Mouse (Mus musculus): ENCODE data around the gene Ccdc124. TPM values are rescaled to one million over a fixed set of nuclear protein-coding genes. Genes with fewer than 3 reads are reported as not detected.

The Ccdc124 gene
- total RNA-seq (2015) = 32.7 and 38.9 TPM in 2 replicates
- total RNA-seq (2017) = 36.8 and 47.6 TPM in 2 replicates

DNA sequence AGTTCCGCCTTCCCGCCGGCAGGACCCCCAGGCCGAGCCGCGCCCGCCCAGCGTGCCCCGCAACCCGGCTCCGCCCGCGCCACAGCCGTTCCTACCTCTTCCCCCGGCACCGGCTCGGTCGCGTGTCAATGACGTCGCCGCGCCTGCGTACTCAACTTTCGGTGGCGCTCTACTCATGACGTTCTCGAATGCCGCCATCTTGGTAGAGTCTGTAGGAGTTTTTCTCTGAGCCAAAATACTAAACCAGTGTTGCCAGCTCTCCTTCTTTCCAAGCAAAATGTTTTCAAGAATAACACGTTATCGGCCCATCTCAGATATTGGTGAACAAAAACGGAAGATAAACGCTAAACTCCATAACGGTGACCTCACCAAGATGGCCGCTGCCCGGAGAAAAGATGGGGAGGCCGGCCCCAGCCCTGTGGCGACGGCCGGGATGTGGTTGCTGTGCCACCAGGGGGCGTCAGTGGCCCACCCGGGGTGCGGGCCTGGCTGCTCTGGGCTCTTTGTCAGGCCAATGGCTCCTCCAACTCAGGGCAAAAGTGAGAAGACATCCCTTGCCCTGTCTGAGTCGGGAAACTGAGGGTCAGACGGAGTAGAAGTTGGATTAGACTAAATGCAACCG lies at the start of gene Ccdc124:
Ccdc124 (minus strand) TSS at position 572 of the 622 bp plus-strand sequence.
- peak; percentile 93 for ATAC-seq (ENCODE audit: poor library complexity, severe bottlenecking)

DNA sequence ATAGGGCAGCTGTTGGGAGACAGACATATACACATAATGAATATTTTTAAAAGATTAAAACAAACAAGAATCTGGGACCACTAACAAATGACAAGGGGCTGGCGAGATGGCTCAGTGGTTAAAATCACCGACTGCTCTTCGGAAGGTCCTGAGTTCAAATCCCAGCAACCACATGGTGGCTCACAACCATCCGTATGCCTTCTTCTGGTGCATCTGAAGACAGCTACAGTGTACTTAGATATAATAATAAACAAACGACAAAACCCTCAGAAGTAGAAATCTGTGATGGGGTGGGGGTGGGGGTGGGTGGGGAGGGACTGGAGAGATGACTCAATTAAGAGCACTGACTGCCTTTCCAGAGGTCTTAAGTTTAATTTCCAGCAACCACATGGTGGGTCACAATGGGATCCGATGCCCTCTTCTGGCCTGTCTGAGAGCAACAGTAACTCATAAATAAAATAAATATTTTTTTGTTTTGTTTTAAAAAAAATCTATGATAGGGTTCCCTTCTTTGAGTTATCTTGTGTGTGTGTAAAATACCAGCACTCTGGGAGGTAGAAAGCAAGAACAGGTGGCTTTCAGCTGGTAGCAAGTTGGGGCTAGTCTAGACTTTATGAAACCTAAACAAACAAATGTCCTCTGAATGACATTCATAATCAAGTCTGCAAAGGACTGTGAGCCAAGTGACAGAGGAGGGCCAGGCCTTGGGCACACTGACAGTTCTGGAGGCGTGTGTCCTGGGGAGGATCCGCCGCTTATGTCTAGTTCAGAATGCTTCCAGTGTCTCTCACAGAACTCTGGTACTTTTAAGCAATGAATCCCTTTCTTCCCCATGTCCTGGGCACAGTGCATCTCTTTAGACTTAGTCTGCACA lies 46.6 kb upstream of the Ccdc124 start:
- no peak for ATAC-seq (ENCODE audit: poor library complexity, severe bottlenecking)

DNA sequence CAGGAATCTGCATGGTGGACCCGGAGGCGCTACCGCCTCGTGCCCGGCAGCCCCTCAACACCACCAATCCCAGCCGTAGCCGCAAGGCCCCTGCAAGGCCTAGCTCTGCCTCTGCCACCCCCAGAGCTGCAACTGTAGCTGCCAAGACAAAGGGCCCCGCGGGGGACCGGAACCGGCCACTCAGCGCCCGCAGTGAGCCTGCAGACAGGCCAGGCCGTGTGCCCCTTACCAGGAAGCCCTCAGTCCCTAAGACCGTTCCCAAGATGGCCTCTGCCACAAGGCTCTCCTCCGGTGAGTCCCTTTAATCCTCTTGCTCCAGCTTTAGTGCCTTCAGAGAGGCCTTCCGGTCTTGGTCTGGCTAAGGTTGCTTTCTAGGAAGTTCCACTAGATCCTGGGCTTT lies 41.0 kb upstream of the Ccdc124 start:
- ATAC-seq (ENCODE audit: poor library complexity, severe bottlenecking) = no peak

DNA sequence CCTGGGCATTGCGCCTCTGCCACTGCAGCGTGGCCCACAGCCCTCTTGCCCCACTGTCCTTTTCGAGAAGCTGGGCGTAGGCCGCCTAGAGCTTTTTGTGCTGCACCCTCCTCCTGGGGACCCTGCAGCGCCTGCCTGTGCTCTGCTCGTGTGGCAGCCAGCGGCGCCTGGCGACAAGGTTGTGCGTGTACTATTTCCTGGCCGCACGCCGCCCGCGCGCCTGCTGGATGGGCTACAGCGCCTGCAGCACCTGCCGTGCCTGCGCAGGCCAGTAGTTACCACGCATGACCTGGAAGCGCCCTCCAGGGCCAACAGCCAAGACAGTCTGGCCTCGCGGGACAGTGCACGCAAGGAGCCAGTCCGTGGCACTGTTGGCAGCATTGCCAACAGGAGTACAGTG lies 39.8 kb upstream of the Ccdc124 start:
- no peak for ATAC-seq (ENCODE audit: poor library complexity, severe bottlenecking)

DNA sequence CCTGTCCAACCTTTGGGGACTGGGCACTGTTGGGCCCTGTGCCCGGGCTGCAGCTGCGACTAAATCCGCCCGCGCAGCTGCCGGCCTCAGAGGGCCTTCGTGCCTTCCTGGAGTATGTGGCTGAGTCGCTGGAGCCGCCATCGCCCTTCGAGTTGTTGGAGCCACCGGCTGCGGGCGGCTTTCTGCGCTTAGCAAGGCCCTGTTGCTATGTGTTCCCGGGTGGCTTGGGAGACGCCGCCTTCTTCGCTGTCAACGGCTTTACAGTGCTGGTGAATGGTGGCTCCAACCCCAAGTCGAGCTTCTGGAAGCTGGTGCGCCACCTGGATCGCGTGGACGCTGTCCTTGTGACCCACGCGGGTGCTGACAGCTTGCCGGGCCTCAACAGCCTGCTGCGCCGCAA lies 39.2 kb upstream of the Ccdc124 start:
- no peak for ATAC-seq (ENCODE audit: poor library complexity, severe bottlenecking)

DNA sequence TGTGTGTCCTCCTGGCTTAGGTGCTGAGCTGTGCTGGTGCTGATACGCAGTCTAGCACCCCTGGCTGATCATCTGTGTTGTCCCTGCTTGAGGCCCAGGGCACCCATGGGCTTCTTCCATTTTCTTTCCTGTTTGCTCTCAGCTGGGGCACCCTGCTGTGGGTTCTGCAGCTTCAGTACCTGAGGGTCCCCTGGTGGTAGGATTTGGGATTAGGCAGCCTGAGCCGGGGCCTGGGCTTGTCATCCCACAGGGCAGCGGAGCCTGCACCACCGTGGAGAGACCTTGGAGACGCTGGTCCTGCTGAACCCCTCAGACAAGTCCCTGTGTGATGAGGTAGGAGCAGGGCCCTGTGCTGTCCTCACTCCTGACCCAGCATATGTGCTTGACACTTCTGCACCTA lies 37.9 kb upstream of the Ccdc124 start:
- ATAC-seq (ENCODE audit: poor library complexity, severe bottlenecking) = no peak

- ATAC-seq (ENCODE audit: poor library complexity, severe bottlenecking) = no peak
Observed at GRCm38 (mm10) chr8:70907518-70907917, 33.8 kb upstream of the Ccdc124 start.

DNA sequence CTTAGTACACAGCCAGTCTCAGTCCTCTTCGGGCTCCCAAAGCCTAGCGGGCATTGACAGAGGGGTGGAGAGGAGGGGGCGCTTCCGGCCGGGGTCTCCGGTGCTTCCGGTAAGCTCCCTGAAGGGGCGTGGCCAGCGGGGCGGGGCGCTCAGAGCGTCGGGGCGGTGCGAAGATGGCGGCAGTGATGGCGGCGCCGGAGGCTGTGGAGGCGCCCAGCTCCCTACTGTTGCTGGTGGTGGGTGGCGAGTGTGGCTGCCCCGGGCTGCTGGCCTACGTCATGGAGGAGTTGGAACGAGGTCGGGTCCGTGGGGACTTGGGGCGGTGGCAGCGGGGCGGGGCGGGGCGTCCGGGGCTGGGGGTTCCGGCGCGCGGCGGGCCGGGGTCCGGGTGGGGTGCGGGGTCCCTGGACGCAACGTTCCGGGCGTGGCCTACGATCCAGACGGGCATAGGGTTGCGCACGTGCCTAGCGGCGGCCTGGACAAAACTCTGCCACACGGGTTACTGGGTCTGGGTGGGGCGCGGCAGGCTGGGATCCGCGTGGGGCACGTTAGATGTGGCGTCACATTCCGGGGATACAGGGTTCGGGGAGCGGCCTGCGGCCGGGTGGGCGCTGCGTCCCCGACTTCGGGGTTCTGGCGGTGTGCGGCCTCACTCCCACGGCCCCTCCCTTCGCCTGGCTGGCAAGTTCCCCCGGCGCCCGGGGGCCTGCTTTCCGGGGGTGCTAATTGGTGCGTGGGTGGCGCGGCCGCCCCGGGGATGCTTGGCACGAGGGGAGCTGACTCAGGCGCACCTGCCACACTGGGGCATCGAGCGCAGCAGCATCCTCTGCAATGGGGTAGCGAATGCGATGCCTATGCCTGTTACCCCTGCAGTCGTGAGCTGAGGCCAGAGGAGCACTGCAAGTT lies 32.3 kb upstream of the Ccdc124 start, which contains the start of gene Map1s:
Map1s (plus strand) TSS at position 102 of the 906 bp plus-strand sequence.
- peak; percentile 74 for ATAC-seq (ENCODE audit: poor library complexity, severe bottlenecking)

GRCm38 (mm10) chr8:70905463-70905830 lies 31.7 kb upstream of the Ccdc124 start:
- ATAC-seq (ENCODE audit: poor library complexity, severe bottlenecking) = no peak

DNA sequence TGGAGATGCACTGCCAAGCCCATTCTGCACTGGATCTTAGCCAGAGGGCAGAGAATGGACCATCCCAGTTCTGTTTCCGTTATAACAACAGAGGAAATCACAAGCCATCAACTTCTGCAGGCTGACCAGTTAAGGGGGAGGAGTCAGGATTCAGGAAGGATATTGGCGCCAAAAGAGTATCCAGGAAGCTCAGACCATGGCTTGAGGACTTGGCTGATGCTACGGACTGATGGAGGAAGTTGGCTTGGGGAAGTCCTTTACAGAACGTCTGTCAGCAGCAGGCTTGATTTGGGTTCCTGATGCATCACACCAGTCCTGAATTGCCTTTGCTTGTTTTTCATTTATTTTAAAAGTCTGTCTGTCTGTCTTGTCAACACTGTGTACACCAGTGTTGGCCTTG lies 30.8 kb upstream of the Ccdc124 start:
- peak; percentile 80 for ATAC-seq (ENCODE audit: poor library complexity, severe bottlenecking)

- no peak for ATAC-seq (ENCODE audit: poor library complexity, severe bottlenecking)
Observed at GRCm38 (mm10) chr8:70903582-70903981, 29.8 kb upstream of the Ccdc124 start.

GRCm38 (mm10) chr8:70903112-70903511 lies 29.4 kb upstream of the Ccdc124 start:
- no peak for ATAC-seq (ENCODE audit: poor library complexity, severe bottlenecking)

- no peak for ATAC-seq (ENCODE audit: poor library complexity, severe bottlenecking)
Observed at GRCm38 (mm10) chr8:70902211-70902610, 28.5 kb upstream of the Ccdc124 start.

DNA sequence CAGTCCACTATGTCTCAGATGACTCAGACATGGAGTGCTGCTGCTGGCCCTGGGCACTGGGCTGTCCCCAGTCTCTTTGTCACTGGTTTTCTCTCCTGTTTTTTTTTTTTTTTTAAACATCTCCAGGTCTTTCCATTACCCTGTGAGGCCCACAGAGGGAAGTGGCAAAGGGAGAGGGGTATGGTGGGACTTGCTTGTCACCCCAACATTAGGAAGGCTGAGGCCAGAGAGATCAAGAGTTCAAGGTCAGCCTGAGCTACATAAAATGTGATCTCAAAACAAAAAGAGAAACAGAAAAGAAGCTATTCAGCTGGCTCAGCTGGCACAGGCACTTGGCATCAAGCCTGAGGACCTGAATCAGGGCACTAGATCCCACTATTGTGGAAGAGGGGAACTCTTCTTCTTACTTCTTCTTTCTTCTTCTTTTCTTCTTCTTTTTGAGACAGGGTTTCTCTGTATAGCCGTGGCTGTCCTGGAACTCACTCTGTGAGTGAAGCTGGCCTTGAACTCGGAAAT lies 27.2 kb upstream of the Ccdc124 start:
- no peak for ATAC-seq (ENCODE audit: poor library complexity, severe bottlenecking)

DNA sequence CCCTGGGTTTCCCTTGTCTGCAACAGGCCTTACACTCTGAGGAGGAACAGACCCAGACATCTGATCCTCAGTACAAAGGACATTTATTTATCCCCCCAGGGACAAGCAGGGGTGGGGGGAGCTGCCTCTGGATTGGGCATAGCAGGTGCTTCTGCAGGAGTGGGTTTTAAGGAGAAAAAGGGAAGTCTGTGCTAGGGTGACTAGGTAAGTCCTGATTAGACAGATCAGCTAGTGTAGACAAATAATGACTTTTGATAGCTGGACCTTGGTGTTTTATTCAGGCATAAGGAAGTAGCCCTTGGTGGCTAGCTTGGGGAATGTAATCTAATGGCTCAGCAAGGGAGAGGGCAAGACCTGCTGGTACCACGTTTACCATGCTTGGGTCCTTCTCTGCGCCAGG lies 25.5 kb upstream of the Ccdc124 start:
- no peak for ATAC-seq (ENCODE audit: poor library complexity, severe bottlenecking)

- no peak for ATAC-seq (ENCODE audit: poor library complexity, severe bottlenecking)
Observed at GRCm38 (mm10) chr8:70898661-70899198, 25.0 kb upstream of the Ccdc124 start.

GRCm38 (mm10) chr8:70897681-70898413 lies 24.1 kb upstream of the Ccdc124 start:
- ATAC-seq (ENCODE audit: poor library complexity, severe bottlenecking) = peak; percentile 66

- peak; percentile 91 for ATAC-seq (ENCODE audit: poor library complexity, severe bottlenecking)
Observed at GRCm38 (mm10) chr8:70897021-70897680, 23.4 kb upstream of the Ccdc124 start, which contains the start of gene Rpl18a. Rpl18a (minus strand) TSS chr8:70897412.

- ATAC-seq (ENCODE audit: poor library complexity, severe bottlenecking) = no peak
Observed at GRCm38 (mm10) chr8:70896316-70897020, 22.7 kb upstream of the Ccdc124 start.

Measured in megakaryocyte, adult 5-6 weeks (primary cell).